Mouse (Mus musculus) liver, embryonic 14.5 days (tissue): ENCODE data around the gene Dlgap1.

ENCODE experiments used
- CTCF ChIP-seq: IDR thresholded peaks from 2 replicates; pipeline ENCODE4 v1.5.1; 2016; ENCODE audit warnings: antibody characterized with exemption, low read depth, control low read depth
- EP300 ChIP-seq: IDR thresholded peaks from 2 replicates; pipeline ENCODE4 v1.6.1; 2016; ENCODE audit warnings: antibody characterized with exemption, low read depth

GRCm38 (mm10) chr17:70664484-70665040 lies 695.7 kb downstream of the Dlgap1 start:
- no peak for TF ChIP-seq CTCF
- no peak for TF ChIP-seq EP300
